Mouse (Mus musculus) inflammation-experienced regulatory T-cells, adult 16 weeks (primary cell): ENCODE data around the gene Pdrg1. TPM values are rescaled to one million over a fixed set of nuclear protein-coding genes. Genes with fewer than 3 reads are reported as not detected.

Experiments used
- polyA plus RNA-seq: library from polyadenylated mRNA; unstranded; fragments of 100-300 nt; shearing (Covaris generic); gene quantifications from one replicate; pipeline ENCODE4 v1.2.1, GENCODE M21; 2017

Gene Pdrg1
- polyA plus RNA-seq, result 200 TPM

GRCm38 (mm10) chr2:153014758-153015593 lies at the start of gene Pdrg1:
Gene Pdrg1 (minus strand): TSS chr2:153015427.

GRCm38 (mm10) chr2:153031126-153032082 lies 16.2 kb upstream of the Pdrg1 start, which contains the start of gene Xkr7:
Gene Xkr7 (plus strand): TSS chr2:153031852.

GRCm38 (mm10) chr2:152962091-152962793 lies 53.0 kb downstream of the Pdrg1 start, which contains the start of gene Ttll9:
Gene Ttll9 (plus strand): TSS chr2:152962485.

Other genes with a start within 250 kb of the Pdrg1 start
- gene Bcl2l1, start 183.7 kb downstream of the Pdrg1 start, polyA plus RNA-seq, result 76.0 TPM
- 6.2 TPM for gene Tpx2, start 167.5 kb downstream of the Pdrg1 start, polyA plus RNA-seq
- not detected for gene Mylk2, start 104.1 kb downstream of the Pdrg1 start, polyA plus RNA-seq
- not detected for gene Foxs1, start 82.2 kb downstream of the Pdrg1 start, polyA plus RNA-seq
- not detected for gene Dusp15, start 63.7 kb downstream of the Pdrg1 start, polyA plus RNA-seq
- 1.0 TPM for gene Ttll9, start 52.9 kb downstream of the Pdrg1 start, polyA plus RNA-seq
- gene Xkr7, start 16.4 kb upstream of the Pdrg1 start, polyA plus RNA-seq, result not detected
- not detected for gene Ccm2l, start 50.5 kb upstream of the Pdrg1 start, polyA plus RNA-seq
- gene Hck, start 93.0 kb upstream of the Pdrg1 start, polyA plus RNA-seq, result 3.1 TPM
- gene Tm9sf4, start 145.9 kb upstream of the Pdrg1 start, polyA plus RNA-seq, result 61.0 TPM
- 46.6 TPM for gene Tspyl3, start 210.0 kb upstream of the Pdrg1 start, polyA plus RNA-seq
- 21.4 TPM for gene Plagl2, start 226.0 kb upstream of the Pdrg1 start, polyA plus RNA-seq
- gene Pofut1, start 226.1 kb upstream of the Pdrg1 start, polyA plus RNA-seq, result 29.6 TPM